Mouse (Mus musculus): ENCODE measurements around the gene Gigyf1. TPM values are rescaled to one million over a fixed set of nuclear protein-coding genes. Genes with fewer than 3 reads are reported as not detected.

Gigyf1 gene
- total RNA-seq, 2 experiments from 2014 or later, result 32.0 to 32.8 TPM

- DNase-seq, result no peak
Observed at GRCm38 (mm10) chr5:137513951-137514721, 4.2 kb upstream of the Gigyf1 start.

- DNase-seq, result no peak
Observed at GRCm38 (mm10) chr5:137514811-137515210, 3.5 kb upstream of the Gigyf1 start.

GRCm38 (mm10) chr5:137519691-137520550, 1.6 kb downstream of the Gigyf1 start:
- DNase-seq, result no peak

GRCm38 (mm10) chr5:137521861-137522260, 3.5 kb downstream of the Gigyf1 start:
- no peak for DNase-seq

- no peak for DNase-seq
Observed at GRCm38 (mm10) chr5:137522711-137523110, 4.4 kb downstream of the Gigyf1 start.

GRCm38 (mm10) chr5:137523396-137524250, 5.3 kb downstream of the Gigyf1 start:
- DNase-seq, result no peak

GRCm38 (mm10) chr5:137524251-137524515, 5.8 kb downstream of the Gigyf1 start:
- no peak for DNase-seq

- DNase-seq, result no peak
Observed at GRCm38 (mm10) chr5:137524671-137525070, 6.3 kb downstream of the Gigyf1 start.

- no peak for DNase-seq
Observed at GRCm38 (mm10) chr5:137525511-137525910, 7.2 kb downstream of the Gigyf1 start.

- peak; percentile 64 to 80 for DNase-seq
Observed at GRCm38 (mm10) chr5:137526192-137526936, 8.0 kb downstream of the Gigyf1 start.

- DNase-seq, result no peak
Observed at GRCm38 (mm10) chr5:137527413-137527812, 9.1 kb downstream of the Gigyf1 start.

GRCm38 (mm10) chr5:137528247-137528968, 10.1 kb downstream of the Gigyf1 start:
- DNase-seq, result no peak

- no peak for DNase-seq
Observed at GRCm38 (mm10) chr5:137529221-137529995, 11.1 kb downstream of the Gigyf1 start.

GRCm38 (mm10) chr5:137530075-137530474, 11.7 kb downstream of the Gigyf1 start:
- no peak for DNase-seq

GRCm38 (mm10) chr5:137530588-137531413, 12.5 kb downstream of the Gigyf1 start:
- peak; percentile 67 to 79 for DNase-seq

GRCm38 (mm10) chr5:137531414-137532130, 13.2 kb downstream of the Gigyf1 start:
- DNase-seq, result peak; percentile 69 to 81

- DNase-seq, result peak; percentile 37 to 53
Observed at GRCm38 (mm10) chr5:137532131-137532807, 13.9 kb downstream of the Gigyf1 start.

GRCm38 (mm10) chr5:137532808-137533116, 14.4 kb downstream of the Gigyf1 start:
- DNase-seq, result no peak
